Mouse (Mus musculus) urinary bladder, postnatal 14 days (tissue): Measurements from ENCODE around the gene Fam118b.
A peak's percentile ranks its signal among the peaks of the same experiment; 100 is the strongest.

Source experiments
- DNase-seq: peaks from one replicate; pipeline ENCODE4 v3.0.0; 2021; ENCODE audit warnings: low spot score

Fam118b gene

DNA sequence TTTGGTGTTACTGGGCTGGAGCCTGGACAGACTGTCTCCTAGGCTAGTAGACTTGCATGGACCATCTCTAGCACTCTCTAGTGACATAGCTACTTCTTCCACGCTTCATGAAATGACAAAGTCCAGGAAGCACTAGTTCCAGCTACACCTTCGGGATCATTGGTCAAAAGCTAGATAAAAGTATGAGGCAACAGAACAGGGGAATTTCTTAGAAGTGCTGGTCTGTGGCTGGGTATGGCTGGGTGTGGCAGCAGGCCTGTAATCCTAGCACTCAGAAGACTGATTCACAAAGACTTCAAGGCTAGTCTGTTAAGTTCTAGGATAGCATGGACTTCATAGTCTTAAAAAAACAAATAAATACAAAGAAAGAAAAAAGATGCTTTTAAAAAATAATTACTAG is 4.2 kb downstream of the Fam118b start:
- no peak for DNase-seq

GRCm38 (mm10) chr9:35262418-35262817 is 5.2 kb downstream of the Fam118b start:
- DNase-seq, result no peak

DNA sequence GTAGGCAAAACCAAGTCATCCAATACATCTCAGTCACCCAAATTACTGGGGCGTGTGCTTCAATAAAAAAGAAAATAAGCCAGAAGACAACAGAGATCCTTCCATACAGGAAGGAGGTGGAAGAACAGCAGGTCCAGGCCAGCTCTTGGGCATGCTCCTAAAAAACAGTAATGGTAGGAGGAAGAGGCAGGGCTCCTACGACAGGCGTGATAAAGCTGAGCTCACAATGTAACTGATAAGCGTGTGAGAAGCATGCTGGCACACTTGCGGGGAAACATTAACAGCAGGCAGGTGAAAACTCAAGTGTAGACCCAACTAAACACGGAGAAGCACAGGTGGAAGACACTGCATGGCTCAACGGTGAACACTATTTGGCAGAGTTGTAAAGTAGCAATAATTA is 10.2 kb downstream of the Fam118b start:
- DNase-seq, result no peak

DNA sequence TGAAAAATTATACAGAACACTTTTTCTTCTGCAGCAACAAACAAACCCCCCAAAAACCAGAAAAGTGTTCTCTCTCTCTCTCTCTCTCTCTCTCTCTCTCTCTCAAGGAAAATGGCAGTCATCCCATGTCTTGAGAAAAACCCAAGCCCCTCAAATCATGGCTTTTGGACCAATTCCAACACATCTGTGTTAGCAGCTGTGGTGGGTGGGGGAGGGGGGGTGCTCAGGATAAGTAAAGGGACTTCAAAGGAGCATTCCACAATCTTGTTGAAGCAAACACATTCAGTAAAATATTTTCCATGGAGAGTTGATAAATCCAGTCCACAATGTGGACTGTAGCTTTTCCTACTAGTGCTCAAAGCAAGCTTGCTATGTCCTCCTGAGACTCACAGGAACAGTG is 18.1 kb downstream of the Fam118b start:
- DNase-seq, result no peak

GRCm38 (mm10) chr9:35247405-35247804 is 20.2 kb downstream of the Fam118b start:
- DNase-seq, result no peak

- no peak for DNase-seq
These were observed 27.9 kb downstream of the Fam118b start for GRCm38 (mm10) chr9:35239734-35240133.

DNA sequence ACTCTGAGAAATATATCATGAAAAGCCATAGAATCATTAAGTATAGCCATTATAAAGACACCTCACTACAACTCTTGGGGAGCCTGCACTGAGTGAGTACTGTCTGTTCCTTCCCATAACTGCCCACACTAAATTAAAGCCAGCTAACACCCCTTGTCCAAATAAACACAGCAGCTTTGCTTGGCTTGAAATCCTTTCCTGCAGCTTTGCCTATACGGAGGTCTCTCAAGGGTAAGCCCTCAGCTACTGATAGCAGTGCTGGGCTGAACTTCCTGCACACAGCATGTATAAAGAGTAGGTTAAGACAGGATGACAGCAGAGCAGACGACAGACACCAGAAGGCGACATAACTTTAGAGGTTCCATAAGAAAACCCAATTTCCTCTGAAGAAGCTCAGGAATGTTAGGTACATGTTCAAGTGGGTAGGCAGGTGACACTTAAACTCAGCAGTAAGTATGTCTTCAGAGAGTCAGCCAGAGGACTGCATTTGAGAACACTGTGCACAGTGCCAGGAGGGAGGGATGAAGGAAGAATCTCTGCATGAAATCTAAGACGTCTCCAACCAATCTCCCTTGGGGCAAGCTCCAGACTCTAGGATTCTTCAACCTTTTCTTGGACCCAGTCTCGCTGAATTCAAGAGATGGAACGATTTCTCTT is 28.6 kb downstream of the Fam118b start:
- no peak for DNase-seq

GRCm38 (mm10) chr9:35238371-35238770 is 29.2 kb downstream of the Fam118b start:
- no peak for DNase-seq

DNA sequence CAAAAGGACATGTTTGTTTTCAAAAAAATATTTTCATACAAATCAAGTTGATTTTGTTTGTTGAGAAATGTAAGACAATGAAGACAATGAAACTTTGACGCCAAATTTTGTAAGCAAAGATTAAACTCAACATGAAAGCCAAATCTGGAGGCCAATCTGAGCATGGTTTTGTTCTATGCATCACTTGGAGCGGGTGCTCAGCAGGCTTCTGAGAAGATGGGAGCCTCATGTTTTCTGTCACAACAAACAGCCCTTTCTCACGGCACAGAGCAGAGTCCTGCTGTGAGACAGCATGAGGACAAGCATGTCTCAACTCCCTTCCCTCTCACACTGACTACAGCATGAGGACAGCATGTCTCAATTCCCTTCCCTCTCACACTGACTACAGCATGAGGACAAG is 31.6 kb downstream of the Fam118b start:
- DNase-seq, result no peak

DNA sequence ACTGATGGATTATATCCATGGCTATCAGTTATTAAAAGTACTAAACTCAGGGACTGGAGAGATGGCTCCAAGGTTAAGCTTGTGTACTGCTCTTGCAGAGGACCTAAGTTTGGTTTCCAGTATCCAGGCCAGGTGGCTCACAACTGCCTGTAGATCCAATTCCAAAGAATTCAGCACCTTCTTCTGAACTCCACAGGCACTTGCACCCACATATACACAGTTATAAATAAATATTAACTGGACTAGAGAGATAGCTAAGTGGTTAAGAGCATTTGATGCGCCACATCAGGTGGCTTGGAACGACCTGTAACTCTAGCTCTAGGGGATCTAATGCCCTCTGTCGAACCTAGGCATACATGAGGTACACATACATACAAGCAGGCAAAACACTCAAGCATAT is 38.9 kb downstream of the Fam118b start:
- DNase-seq, result no peak

- no peak for DNase-seq
These were observed 44.1 kb downstream of the Fam118b start for GRCm38 (mm10) chr9:35223466-35223865.

- no peak for DNase-seq
These were observed 49.6 kb downstream of the Fam118b start for GRCm38 (mm10) chr9:35217963-35218362.

DNA sequence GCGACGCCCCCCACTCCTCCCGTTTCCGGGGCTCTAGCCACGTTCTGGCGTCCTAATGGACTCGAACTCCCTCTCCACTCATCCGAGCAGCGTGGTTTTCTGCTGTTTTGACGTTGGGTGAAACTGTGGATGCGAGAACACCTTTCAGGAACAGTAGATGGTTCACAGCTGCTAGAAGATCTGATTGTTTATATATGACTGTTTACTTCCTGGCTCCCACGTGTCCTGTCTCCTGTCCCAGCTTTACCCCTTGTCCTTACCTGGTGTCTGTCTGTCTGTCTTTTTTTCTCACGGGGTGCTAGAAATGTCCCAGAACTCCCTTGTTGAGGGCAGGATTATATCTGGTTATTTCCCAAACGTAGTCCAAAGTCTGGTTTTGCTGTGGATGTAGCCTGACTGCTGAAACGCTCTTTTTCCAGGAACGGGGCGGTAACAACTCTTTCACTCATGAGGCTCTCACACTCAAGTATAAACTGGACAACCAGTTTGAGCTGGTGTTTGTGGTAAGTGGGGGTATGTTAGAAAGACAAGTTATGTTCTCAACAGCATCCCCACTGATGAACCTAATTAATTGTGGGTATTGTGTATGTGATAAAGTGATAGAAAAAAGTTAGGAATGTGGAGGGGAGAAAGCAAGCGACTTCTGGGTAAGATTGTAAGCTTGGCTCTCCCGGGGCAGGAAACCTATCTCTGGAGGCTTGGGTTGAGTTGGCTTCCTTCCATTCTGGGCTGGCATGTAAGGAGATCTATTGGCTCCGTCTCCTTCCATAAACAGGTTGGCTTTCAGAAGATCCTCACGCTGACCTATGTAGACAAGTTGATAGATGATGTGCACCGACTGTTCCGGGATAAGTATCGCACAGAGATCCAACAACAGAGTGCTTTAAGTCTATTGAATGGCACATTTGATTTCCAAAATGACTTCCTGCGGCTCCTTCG is 55.8 kb downstream of the Fam118b start:
- DNase-seq, result no peak

DNA sequence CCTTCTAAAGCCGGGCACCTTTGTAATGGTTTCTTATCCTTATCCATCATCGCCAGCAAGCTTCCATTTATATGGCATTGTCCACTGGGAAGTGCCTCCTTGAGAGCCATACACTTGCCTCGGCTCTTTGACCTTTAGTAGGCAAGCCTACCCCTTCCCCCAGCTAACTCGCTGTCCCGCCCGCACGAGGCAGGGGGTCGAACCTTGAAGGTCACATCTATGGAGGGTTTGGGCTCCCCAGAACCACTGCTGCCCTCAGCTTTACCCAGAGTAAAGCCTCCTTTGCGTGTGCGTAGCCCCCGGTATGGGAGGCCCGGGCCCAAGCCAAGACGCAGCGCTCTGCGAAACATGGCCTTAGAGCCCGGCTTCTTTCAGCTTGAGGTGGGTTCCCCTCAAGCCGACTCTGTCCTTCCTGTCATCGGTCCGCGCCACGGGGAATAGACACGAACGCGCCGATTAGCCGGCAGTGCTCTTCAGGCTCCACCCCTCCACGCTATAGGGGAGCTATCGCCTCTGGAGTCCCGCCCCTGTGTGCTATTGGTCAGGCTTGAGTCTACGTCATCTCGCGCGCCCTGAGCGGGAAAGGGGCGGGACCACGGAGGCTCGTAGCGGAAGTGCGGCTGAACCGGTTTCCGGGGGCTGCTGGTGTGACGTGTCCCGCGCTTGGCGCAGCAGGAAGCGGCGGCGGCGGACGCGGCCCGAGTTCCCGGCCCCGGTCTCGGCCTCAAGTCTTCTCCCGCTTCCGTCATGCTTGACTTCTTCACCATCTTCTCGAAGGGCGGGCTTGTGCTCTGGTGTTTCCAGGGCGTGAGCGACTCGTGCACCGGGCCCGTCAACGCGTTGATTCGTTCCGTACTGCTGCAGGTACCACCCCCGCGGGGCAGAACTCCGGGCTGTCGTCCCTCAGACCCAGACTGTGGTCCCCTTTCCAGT is 56.8 kb downstream of the Fam118b start, which contains the start of gene Foxred1:
Gene Foxred1, minus strand, starts transcription at position 514 of the 933 bp plus-strand sequence.
- peak; percentile 99 for DNase-seq

DNA sequence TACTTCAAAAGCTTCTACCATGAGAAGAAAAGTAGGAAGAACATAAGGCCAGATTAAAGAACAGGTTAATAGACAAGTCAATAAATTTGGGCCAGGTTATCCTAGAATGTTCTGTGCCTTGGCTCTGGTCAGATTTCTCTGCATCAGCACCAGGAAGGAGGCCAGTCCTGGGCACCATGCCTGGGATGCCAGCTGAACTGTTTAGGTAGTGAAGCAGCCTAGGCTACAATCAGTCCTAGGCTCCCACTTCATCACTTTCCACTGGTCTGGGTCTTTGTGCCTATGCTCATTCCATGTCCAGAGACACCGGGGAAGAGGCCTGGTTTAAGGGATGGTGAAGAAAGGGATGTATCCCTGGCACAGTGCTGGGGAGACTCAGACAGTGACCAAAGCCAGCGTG is 63.2 kb downstream of the Fam118b start:
- DNase-seq, result no peak

DNA sequence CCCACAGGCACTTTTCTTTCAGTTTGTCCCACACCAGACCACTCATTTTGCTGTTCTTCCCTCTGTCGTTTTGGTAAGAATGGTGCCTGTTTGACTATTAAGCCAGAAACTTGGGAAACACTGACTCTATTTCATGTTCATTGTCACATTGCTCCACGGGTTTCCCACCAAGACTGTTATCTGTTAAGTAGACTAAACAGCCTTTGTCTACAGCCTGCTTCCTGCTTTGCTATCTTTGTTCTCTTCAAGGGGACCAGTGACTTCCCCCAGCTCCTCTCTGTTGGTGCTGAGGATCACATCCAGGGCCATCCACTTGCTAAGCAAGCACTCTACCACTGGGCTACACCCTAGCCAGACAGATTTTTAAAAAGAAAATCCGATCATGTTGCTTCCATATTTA is 64.1 kb downstream of the Fam118b start:
- no peak for DNase-seq

DNA sequence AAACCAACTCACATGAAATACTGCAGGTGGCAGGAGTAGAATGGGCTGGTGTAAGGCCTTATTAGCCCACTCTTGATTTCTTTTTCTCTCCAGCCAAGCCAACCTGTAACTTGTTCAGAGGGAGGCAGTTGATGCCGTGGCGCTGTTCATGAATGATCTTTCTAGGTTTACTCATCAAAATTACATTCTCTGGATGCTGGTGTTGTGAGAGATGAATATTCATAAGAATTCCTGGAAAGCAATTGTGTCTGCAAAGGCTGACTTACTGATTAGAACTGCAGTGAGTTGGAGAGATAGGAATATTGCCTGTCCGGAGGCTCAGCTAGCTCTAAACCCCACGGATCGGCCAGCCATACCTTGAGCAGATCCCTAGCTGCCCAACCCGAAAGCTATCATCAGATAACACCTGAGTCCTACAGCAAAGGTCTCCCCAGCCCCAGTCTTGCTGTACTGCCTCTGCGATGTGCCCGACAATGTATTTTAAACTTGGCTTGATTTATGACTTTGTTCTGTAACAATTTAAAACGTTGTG is 67.0 kb downstream of the Fam118b start:
- DNase-seq, result no peak

DNA sequence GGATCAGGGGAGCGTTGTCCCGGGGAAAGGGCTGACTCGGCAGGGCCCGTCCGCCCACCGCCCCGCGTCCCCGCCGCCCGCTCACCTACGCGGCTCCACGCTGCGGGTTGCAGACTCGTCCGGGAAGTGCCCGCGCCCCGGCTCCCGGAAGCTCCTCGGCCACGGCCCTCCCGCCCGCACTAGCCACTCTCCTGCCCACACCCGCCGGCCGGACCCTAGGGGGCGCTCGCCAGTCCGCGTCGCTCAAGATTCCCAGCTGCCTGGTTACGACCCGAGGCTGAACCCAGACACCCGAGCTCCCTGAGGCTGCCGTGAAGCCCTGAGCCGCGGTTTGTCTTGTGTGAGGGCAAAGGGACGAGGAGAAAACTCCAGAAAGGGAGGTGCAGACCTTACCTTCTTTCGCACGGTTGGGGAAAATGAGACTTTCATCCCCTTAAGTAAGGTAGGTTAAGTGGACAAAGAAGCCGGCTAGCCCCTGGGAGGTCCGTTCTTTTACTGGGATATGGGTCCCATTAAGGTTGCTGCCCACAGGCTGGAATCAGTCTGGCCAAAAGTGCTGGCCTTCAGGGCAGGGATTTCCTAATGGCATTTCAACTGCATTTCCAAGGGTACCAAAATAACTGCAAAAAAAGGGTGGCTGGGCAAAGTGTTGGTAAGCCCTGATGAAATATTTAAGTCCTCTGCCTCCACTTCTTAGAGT is 67.7 kb downstream of the Fam118b start, which contains the start of the genes Srpr and Tirap:
Gene Srpr, plus strand, starts transcription at position 404 of the 700 bp plus-strand sequence.
Gene Tirap, minus strand, starts transcription at position 520 of the 700 bp plus-strand sequence.
- peak; percentile 94 for DNase-seq

- peak; percentile 35 for DNase-seq
These were observed 68.4 kb downstream of the Fam118b start for GRCm38 (mm10) chr9:35198945-35199771.

GRCm38 (mm10) chr9:35198351-35198750 is 69.3 kb downstream of the Fam118b start:
- no peak for DNase-seq
